In the genomic region with DNA sequence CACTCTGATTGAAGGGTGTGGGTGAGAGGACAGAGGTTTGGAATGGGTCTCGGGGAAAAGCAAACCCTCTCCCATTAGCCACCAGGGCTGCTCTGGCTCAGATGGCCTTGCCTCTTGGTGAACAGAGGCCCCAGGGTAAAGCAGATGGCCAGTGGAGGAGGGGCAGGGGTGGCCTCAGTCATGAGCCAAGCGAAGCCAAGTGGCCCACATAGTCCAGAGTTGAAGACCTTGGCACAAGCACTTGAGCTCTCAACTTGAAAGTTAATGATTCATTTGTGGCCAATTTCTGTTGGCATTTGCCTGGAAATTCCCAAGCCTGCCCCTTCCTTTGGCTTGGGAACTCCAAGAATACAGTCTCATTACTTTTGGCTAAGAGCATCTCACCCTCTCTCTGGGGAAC, we compare ENCODE assay signal across 9 mouse cellular contexts. TPM values are rescaled to one million over a fixed set of nuclear protein-coding genes. Genes with fewer than 3 reads are reported as not detected.
A peak's percentile ranks its signal among the peaks of the same experiment; 100 is the strongest.
DNase-seq lines count a peak whose midpoint lies in the region; ATAC-seq and TF ChIP-seq lines count a peak whose summit lies in the region.
"Had no signal": no experiment of that assay in that cellular context is flagged by ENCODE, and none has a peak within 500 bp of the region (broad histone marks: within the 10 kb centered on the region; RNA-seq: fewer than 3 reads in every experiment).

No protein-coding gene starts in this region.

- peak; percentile 51; the same call in 1 of the 2 replicates for TF ChIP-seq EP300 in liver, postnatal 0 days (IDR thresholded peaks at IDR 0.05; ENCODE audit: low read depth)

- no peak for TF ChIP-seq CTCF in liver, postnatal 0 days (IDR thresholded peaks at IDR 0.05; ENCODE audit: low read depth)

- H3K27me3 ChIP-seq in forebrain, embryonic 15.5 days: no peaks in the 10 kb centered on the region
- H3K27me3 ChIP-seq in forebrain, embryonic 11.5 days (ENCODE audit: control insufficient read depth, insufficient read depth, low read length): no peaks in the 10 kb centered on the region
- H3K27me3 ChIP-seq in liver, postnatal 0 days (ENCODE audit: insufficient read depth, low read length): no peaks in the 10 kb centered on the region
- no peaks in the 10 kb centered on the region for H3K27me3 ChIP-seq in liver, embryonic 12.5 days (replicated peaks)
- H3K27me3 ChIP-seq in embryonic facial prominence, embryonic 10.5 days (replicated peaks; ENCODE audit: low read depth, poor library complexity, severe bottlenecking): no peaks in the 10 kb centered on the region
- no peaks in the 10 kb centered on the region for H3K27me3 ChIP-seq in limb, embryonic 15.5 days
- H3K27me3 ChIP-seq: CH12.LX had no signal

- DNase-seq in forebrain, embryonic 11.5 days (ENCODE audit: low spot score): no peak
- peak; percentile 61 for DNase-seq in liver, postnatal 0 days
- DNase-seq in embryonic facial prominence, embryonic 10.5 days (ENCODE audit: low spot score): no peak
- DNase-seq in urinary bladder, adult 18-20 months (ENCODE audit: low spot score in 2 of 2): no peak

- H3K27ac ChIP-seq in forebrain, embryonic 15.5 days (replicated peaks): peak overlapping the region; percentile 86; the same call in 1 of the 2 replicates
- H3K27ac ChIP-seq in forebrain, embryonic 11.5 days (ENCODE audit: low read depth, low read length): no peak overlapping the region
- peak overlapping the region; percentile 71 for H3K27ac ChIP-seq in liver, postnatal 0 days (ENCODE audit: low read depth)
- H3K27ac ChIP-seq in liver, embryonic 12.5 days: no peak overlapping the region; the same call in 1 of the 2 replicates
- 0 out of 2 replicates have a peak overlapping the region, but pooled peaks have one; percentile 20 for H3K27ac ChIP-seq in embryonic facial prominence, embryonic 10.5 days (replicated peaks)
- H3K27ac ChIP-seq in limb, embryonic 15.5 days: peak overlapping the region; percentile 9

- no peak overlapping the region for H3K9ac ChIP-seq in forebrain, embryonic 15.5 days (replicated peaks)
- H3K9ac ChIP-seq in forebrain, embryonic 11.5 days (ENCODE audit: low read length): no peak overlapping the region
- no peak overlapping the region for H3K9ac ChIP-seq in liver, postnatal 0 days (replicated peaks)
- H3K9ac ChIP-seq in liver, embryonic 12.5 days: no peak overlapping the region
- H3K9ac ChIP-seq in limb, embryonic 15.5 days: no peak overlapping the region

- WGBS in forebrain, embryonic 15.5 days: 49% methylated on average over 2 of the region's 2 CpGs
- WGBS in forebrain, embryonic 11.5 days: 81% methylated on average over 2 of the region's 2 CpGs
- WGBS in liver, postnatal 0 days (ENCODE audit: insufficient replicate concordance): 65% methylated on average over 2 of the region's 2 CpGs
- WGBS in liver, embryonic 12.5 days (ENCODE audit: insufficient replicate concordance): 80% methylated on average over 2 of the region's 2 CpGs
- WGBS in embryonic facial prominence, embryonic 10.5 days: 79% methylated on average over 2 of the region's 2 CpGs
- 72% methylated on average over 2 of the region's 2 CpGs for WGBS in limb, embryonic 15.5 days

- H3K4me2 ChIP-seq in forebrain, embryonic 15.5 days (replicated peaks): no peak overlapping the region
- no peak overlapping the region for H3K4me2 ChIP-seq in forebrain, embryonic 11.5 days (ENCODE audit: low read depth, low read length, severe bottlenecking)
- H3K4me2 ChIP-seq in liver, postnatal 0 days (ENCODE audit: low read depth, low read length): peak overlapping the region; percentile 26; the same call in 1 of the 2 replicates
- H3K4me2 ChIP-seq in liver, embryonic 12.5 days: no peak overlapping the region
- no peak overlapping the region for H3K4me2 ChIP-seq in limb, embryonic 15.5 days

- no peak overlapping the region for H3K4me3 ChIP-seq in forebrain, embryonic 15.5 days
- no peak overlapping the region for H3K4me3 ChIP-seq in forebrain, embryonic 11.5 days (ENCODE audit: low read depth, low read length)
- no peak overlapping the region for H3K4me3 ChIP-seq in liver, postnatal 0 days (ENCODE audit: low read depth, low read length)
- no peak overlapping the region for H3K4me3 ChIP-seq in liver, embryonic 12.5 days
- no peak overlapping the region for H3K4me3 ChIP-seq in embryonic facial prominence, embryonic 10.5 days
- no peak overlapping the region for H3K4me3 ChIP-seq in limb, embryonic 15.5 days

- H3K9me3 ChIP-seq in forebrain, embryonic 15.5 days: no peaks in the 10 kb centered on the region
- H3K9me3 ChIP-seq in forebrain, embryonic 11.5 days (ENCODE audit: control insufficient read depth, low read length): no peaks in the 10 kb centered on the region
- H3K9me3 ChIP-seq in liver, postnatal 0 days (ENCODE audit: low read length): no peaks in the 10 kb centered on the region
- no peaks in the 10 kb centered on the region for H3K9me3 ChIP-seq in liver, embryonic 12.5 days (replicated peaks)
- H3K9me3 ChIP-seq in embryonic facial prominence, embryonic 10.5 days: no peaks in the 10 kb centered on the region
- H3K9me3 ChIP-seq in limb, embryonic 15.5 days: no peaks in the 10 kb centered on the region

- peaks cover 98% of the 10 kb centered on the region for H3K4me1 ChIP-seq in forebrain, embryonic 15.5 days
- peaks cover 22% of the 10 kb centered on the region for H3K4me1 ChIP-seq in forebrain, embryonic 11.5 days (replicated peaks; ENCODE audit: control insufficient read depth, insufficient read depth, low read length)
- peaks cover 78% of the 10 kb centered on the region for H3K4me1 ChIP-seq in liver, postnatal 0 days (ENCODE audit: insufficient read depth)
- H3K4me1 ChIP-seq in liver, embryonic 12.5 days: peaks cover 99% of the 10 kb centered on the region
- H3K4me1 ChIP-seq in embryonic facial prominence, embryonic 10.5 days: peaks cover 100% of the 10 kb centered on the region
- peaks cover 98% of the 10 kb centered on the region for H3K4me1 ChIP-seq in limb, embryonic 15.5 days

- no peak for ATAC-seq in forebrain, embryonic 15.5 days (replicated peaks)
- ATAC-seq in forebrain, embryonic 11.5 days (replicated peaks; ENCODE audit: low FRiP score): no peak
- ATAC-seq in liver, postnatal 0 days: peak; percentile 73
- no peak for ATAC-seq in liver, embryonic 12.5 days
- ATAC-seq in limb, embryonic 15.5 days (ENCODE audit: insufficient number of reproducible peaks, low FRiP score, low TSS enrichment, low read depth): no peak
- ATAC-seq in granulocyte monocyte progenitor cell, adult 5-6 weeks (replicated peaks; ENCODE audit: poor library complexity, severe bottlenecking): no peak

- H3K36me3 ChIP-seq in forebrain, embryonic 15.5 days: no peaks in the 10 kb centered on the region
- no peaks in the 10 kb centered on the region for H3K36me3 ChIP-seq in forebrain, embryonic 11.5 days (ENCODE audit: control insufficient read depth, insufficient read depth, low read length)
- no peaks in the 10 kb centered on the region for H3K36me3 ChIP-seq in liver, postnatal 0 days (replicated peaks; ENCODE audit: insufficient read depth, low read length)
- no peaks in the 10 kb centered on the region; the same call in 1 of the 2 replicates for H3K36me3 ChIP-seq in liver, embryonic 12.5 days
- 0 out of 2 replicates have a peak, but pooled peaks cover 5% of the 10 kb centered on the region for H3K36me3 ChIP-seq in embryonic facial prominence, embryonic 10.5 days (replicated peaks)
- H3K36me3 ChIP-seq in limb, embryonic 15.5 days: no peaks in the 10 kb centered on the region

RNA-seq across cellular contexts. Expression of a gene that starts 37.1 kb away (rescaled TPM):
- polyA plus RNA-seq in forebrain, embryonic 15.5 days (2015; fragmentation: Nextera tagmentation; extraction: Ambion mirVana): 57.5 and 63.9 TPM in 2 replicates
- polyA plus RNA-seq in forebrain, embryonic 11.5 days (2014; fragmentation: Nextera tagmentation; extraction: Ambion mirVana): 70.1 and 71.2 TPM in 2 replicates
- polyA plus RNA-seq in liver, postnatal 0 days (2015; fragmentation: Nextera tagmentation; extraction: Ambion mirVana): 3.6 and 4.3 TPM in 2 replicates
- 9.1 and 10.2 TPM in 2 replicates for polyA plus RNA-seq in liver, embryonic 12.5 days (2016; fragmentation: Nextera tagmentation; extraction: Ambion mirVana)
- 42.8 and 45.6 TPM in 2 replicates for polyA plus RNA-seq in embryonic facial prominence, embryonic 10.5 days (2016; fragmentation: Nextera tagmentation; extraction: Ambion mirVana)
- 41.9 and 50.5 TPM in 2 replicates for polyA plus RNA-seq in limb, embryonic 15.5 days (2015; fragmentation: Nextera tagmentation; extraction: Ambion mirVana)
- 93.2 and 97.4 TPM in 2 replicates for total RNA-seq in granulocyte monocyte progenitor cell, adult 5-6 weeks (2014; fragmentation: Nextera tagmentation)
- 6.9 and 8.9 TPM in 2 replicates for total RNA-seq in granulocyte monocyte progenitor cell, adult 5-6 weeks (2017)

Comparison
In these comparisons a context has a peak if more than half of its experiments do, and no peak if none do; other contexts are left out.
1. H3K27ac ChIP-seq: peak in forebrain, embryonic 15.5 days (single experiment), liver, postnatal 0 days (single experiment), embryonic facial prominence, embryonic 10.5 days (single experiment) and limb, embryonic 15.5 days (single experiment); none in forebrain, embryonic 11.5 days (single experiment) and liver, embryonic 12.5 days (single experiment).